Mouse (Mus musculus) spleen, postnatal 10 days (tissue): ENCODE measurements at regions not wholly inside any gene's neighbourhood (a gene's known extent, or its start where the extent isn't known, plus 50 kb on each side); places are given as distances from the start of the nearest gene placed in this dataset.
"Not testable (repeated sequence)": the region's sequence is repeated elsewhere in the genome, so short reads cannot be mapped to it uniquely, and the experiment has no call there.

Experiments
- DNase-seq, 2 experiments: peaks; one replicate each; pipeline ENCODE4 v3.0.0; 2021 to 2022; ENCODE audit warnings: low spot score in 2 of 2

DNA sequence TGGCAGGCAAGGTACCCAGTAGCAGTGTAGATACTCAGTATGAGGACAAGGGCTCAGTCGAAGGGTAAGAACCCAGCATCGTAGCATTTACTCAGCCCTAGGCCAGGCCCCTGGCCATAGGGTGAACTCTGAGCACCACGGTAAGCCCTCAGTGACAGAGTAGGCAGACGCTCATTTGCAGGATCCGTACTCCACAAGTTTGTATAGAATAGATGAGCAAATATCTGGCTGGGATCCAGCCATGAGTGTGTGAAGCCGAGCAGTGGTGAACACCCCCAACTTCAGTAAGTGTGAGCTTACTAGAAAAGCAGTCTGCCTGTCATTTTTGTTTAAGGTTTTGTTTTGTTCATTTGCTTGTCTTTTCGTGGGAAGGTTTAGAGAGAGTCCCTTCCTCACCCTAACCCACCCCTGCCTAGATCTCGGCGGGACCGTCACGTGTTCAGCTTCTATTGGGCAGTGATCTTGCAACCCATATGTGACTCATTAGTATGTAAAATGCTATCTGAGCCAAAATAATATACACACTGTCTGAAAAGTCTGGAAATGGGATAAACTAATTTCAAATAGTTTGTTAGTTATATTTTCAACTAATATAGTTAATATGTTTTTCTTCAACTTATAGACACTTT lies 76.3 kb downstream of the Gm5447 start:
- no peak for DNase-seq

DNA sequence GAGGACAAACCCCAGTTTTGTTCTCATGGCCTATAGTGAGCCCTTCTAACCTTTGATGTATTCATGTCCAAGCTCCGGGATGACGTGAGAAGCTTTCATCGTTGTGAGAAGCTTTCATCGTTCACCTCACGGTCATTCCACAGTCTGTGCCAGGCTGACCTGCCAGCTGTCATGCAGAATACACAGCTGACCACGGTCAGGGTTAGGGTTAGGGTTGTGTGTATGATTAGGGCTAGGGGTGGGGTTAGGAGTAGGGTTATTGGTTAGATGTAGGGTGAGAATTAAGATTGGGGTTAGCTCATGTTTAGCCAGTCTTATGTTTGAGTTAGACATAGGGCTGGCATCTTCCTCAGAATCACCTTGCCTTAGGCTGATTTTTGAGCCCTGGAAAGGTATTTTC lies 77.6 kb downstream of the Gm5447 start:
- DNase-seq = not testable (repeated sequence)

DNA sequence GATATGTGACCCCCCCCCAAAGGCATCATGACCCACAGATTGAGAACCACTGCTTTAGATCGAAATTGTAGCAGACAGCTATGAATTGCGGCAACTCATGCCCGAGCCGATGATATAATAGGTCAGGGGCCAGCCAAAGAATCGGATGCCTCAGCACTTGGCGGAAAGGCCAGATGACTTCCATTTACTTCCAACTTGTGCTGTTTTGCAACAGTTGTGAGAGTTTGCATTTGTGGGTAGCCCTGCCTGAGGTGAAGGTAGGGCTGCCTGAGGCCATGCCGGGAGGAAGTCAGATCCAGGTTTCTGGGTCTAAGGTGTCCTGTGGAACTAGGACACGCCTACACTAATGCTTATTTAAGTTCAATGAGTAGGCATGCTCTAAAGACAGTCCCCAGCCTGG lies 80.4 kb downstream of the Gm5447 start:
- no peak for DNase-seq

DNA sequence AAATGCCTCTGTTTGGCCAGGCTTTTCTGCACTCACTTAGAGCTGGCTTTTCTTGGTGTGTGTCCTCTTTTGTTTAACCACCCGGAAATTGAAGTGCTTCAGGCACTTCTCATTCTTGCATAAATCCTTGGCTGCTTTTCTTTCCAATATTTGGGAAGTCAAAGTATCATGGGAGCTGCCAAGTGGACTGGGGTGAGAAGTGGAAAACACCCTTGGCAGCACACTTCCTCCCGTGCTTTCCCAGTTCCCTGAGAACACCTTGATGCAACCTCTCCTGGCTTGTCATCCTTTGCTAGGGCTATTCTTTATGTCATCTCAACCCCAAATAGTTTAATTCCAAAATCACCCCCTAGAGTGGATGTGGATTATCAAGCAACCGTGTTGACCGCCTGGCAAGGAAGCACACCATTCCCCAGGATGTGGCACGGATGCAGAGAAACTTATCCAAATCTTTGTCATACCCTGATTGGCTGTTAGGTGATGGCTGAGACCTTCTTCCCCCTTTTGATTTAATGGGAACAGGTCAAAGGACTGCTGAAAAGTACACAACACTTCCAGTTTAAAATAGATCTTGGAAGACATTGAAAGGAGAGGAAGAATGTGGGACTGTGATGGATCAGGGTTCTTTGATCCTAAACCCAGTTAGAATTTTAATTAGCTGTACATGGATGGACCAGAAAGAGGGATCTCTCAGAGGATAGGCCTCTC lies 81.5 kb downstream of the Gm5447 start:
- no peak for DNase-seq

DNA sequence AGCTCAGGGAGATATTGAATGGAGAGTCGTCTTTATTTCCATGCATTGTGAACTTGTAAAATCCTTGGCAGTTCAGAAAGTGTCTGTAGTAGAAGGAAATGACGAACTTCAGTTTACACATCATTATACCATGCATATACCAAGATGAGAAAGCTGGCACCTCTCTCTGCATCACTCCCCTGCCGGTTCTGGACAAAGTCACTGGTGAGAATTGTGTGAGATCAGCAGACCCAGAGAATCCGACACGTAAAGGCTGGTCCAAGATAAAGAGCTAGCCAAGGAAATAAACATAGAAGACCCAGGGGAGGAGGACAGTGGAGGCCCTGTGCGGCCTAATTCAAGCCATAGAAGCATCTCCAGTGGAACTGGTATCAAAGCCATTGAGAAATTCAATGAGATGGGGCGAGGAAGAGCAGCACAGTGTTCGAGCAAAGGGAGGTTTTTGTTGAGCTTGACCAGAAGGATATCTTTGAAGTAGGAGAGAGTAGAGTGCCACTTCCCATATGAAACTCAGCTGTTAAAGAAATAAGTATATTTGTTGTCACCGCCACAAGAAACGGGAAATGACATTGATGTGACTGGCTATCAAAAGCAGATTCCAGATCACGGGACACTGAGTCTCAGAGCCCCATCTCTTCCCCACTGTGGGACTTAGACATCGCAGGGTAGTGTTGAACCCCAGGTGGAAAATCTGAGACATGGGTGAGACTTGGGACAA lies 82.3 kb downstream of the Gm5447 start:
- DNase-seq = no peak

DNA sequence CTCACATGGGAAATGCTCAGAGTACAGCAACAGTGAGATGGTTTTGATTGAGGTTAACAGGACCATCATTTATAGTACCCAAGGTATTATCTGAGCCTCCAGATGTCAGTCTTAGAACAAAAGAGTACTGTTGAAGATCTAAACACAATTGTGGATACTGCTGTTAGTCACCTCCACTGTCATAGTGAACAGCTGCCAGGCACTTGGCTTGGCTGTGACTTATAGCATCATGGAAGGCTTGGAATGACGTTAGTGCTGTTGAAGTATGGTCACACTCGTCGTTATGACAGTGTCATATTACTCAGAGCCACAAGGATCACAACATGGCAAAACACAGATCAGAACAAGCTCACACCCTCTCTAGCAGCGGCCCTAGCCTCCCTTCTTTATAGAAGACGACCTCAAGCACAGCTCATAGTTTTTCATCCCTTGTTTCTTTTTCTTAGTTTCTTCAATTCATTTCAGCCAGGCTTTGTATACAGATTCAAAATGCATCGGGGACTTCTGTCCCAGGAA lies 87.0 kb downstream of the Gm5447 start:
- no peak for DNase-seq

DNA sequence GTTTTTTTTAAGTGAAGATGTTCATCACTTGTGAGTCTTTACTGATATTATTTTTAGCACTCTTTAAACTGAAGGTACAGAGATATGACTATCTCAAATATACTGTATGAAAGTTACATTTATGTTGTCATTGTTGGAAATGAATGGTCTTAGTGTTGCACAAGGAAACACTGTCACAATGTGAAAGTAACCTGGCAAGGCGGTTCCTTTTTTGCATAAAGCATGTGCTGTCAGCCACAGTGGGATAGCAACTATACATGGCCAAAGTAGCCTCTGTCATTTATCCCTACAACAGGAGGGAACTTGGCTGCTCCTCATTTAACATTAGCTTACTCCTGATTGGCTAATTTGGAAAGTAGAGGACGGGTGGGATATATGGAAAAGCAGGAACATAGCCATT lies 94.3 kb downstream of the Gm5447 start:
- DNase-seq = no peak

DNA sequence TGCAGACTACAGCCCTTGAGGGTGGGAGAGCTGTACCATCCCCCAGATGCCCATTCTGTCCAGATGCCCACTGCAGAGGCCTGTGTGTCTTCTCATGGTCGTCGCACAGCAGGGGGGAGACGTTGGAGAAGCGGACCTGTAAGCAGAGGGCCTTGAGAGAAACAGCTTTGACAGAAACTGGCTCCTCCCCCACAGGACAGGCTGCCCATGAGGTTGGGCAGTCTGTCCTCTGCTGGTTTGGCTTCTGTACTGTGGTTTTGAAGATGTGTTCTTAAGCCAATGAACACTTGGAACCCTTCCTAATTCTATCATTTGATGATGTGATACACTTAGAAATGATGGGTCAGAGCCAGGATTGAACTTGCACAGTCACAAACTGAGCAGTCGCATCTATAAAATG lies 102.5 kb downstream of the Gm5447 start:
- no peak for DNase-seq

DNA sequence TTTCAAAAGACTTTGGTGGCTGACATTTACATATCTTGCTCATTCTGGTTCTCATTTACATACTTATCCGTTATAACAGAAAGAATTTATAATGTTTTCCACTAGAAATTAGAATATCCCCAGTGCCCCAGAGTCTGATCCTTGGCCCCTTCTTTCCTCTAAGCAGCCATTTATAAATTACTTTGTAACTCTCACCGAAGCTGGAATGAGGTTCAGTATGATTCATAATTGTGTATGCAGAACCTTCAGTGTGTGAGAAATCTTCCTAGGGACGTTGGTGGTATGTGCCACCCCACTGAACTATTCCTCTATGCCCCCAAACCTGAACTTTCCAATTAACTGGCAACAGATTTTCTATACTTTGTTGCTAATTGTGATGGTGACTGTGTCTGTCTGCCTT lies 104.7 kb downstream of the Gm5447 start:
- no peak for DNase-seq

DNA sequence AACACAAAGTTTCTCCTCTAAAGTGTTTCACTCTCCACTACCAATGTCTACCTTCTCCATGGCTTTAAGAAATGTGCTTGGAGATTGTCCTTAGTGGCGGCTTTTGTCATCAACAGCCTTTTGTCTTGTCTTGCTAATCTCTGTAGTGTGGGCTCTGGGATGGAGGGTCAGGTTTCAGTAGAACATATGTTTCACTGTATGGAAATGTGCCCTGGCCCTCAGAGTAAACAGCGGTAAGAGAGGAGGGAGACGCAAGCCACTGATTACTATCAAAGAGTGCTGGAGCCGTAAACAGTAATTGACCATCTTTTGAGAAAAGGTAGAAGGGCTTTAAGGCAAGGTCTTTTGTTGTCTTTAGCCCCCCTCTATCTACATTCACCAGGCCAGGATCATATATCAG lies 106.2 kb downstream of the Gm5447 start:
- DNase-seq = no peak

DNA sequence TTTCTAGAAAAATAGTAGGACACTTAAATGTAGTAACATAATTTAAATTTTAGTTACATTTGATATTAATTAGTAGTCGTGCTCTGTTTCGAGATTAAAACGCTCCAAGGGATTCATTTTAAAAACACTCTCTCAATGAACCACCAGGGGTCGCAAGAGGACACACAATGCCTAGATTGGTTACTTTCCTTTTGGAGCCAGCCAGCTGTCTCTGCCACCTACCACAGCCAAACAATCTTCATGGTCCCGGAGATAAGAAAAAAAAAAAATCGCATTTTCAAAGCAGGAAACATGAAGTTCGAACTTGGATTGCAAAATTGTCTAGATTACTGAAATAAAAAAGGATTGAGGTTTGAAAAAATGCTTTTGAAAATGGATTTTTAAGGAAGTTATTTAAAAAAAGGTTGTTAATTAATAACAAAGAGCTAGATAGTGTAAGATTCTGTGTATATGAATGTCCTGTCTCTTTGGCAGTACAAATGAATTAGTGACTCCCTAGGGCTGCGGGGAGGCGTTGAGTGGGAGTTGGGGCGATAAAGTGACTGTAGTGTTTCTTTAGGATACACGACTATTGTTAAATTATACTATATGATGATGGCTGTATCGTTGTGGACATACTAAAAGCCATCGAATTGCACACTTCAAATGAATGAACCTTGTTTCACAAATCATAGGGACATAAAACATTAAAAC lies 108.6 kb downstream of the Gm5447 start:
- DNase-seq = peak in 1 of 2 experiments; percentile 57

DNA sequence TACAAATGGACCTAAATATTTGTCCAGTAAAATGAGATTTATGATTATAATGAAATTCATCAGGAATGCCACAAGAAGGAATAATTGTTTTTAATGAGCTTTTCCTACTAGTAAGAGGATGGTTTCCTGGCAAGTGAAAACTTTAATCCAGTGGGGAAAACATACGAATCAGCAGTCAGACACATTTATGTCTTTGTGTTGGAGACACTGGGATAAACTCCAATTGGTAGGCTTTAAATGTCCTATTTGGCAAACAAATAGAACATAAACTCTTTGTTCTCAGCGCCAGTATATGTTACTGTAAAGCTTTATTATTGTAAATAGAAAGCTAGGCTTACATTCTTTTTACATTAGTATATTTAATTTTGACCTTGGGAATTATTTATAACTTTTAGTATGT lies 127.0 kb downstream of the Gm5447 start:
- DNase-seq = no peak

DNA sequence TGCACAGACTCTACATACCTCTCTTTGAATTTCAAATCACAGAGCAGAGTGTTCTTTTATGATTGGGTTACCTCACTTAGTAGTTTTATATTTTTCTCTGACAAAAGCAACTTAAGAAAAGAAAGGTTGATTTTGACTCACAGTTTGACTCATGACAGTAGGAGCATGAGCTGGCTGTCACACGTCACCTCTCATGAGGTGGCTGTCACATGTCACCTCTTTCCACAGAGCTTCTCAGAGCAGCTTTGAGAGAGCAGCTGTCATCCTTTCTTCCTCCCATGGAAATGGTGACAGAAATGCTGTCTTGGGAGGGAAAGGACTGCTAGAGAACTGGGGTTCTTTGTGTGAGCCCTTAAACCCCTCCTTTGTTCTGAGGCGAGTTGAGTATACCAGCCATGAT lies 133.4 kb downstream of the Gm5447 start:
- DNase-seq = no peak

DNA sequence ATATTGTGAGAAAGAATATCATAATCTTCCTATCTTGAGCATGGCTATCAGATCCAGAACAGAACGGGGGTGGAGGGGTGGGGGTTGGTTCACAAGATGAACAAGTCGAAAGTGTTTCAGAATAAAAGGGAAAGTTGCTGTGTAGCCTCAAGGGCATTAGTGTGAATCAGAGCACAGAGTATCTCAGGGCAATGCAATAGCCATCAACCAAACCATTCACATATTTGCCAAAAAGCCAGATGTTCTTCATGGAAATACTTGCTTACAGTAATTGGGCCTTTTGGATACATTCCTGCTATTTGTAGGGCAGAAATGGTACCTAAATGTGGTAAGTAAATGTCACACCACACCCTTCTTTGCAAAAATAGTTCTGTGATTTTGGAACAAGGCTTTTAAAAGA lies 135.2 kb downstream of the Gm5447 start:
- DNase-seq = no peak

DNA sequence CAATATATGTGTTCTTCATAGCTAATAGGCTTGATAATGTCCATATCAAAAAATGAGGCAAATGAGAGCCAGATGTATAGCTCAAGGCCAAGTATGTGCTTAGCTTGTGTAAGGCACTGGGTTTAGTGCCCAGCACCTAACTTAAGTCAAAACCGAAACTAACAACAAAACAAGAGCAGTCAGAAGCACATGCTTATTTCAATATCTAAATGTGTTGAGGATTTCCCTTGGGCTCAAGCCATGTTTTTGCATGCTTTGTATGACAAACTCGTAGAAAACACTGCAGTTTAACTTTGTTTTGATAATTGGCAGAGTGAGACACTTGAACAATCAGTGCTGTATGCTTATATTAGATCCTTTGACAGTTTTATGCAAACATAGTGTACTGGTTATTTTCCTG lies 148.7 kb downstream of the Gm5447 start:
- DNase-seq = no peak

DNA sequence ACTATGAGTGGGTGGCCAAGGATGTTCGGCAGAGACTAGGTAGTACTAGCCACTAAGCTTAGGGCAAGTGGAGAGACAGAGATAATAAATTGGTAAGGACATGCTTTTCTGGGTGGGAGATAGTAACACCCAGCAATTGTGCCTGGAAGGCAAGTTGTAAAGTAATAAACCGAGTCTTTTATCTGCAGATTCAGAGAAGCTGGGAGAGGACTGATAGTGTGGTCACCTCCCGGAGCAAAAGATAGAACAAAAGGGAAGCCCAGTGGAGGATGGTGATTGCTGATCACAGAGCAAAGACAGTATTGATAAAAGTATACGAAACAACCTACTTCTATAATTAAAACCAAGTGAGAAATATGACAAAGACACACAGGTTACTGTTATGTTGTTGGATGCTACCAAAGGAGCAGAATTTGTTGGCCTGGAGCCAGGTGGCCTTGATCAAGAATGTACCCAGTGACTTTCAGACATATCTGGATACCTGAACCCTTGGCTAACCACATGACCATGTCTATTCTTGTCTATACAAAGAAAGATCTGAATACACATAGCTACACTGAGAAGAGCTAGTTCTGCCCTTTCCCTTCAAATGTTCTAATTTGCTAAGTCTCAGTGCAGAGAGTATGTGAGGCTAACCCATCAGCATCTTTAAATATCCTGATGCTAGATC lies 150.7 kb downstream of the Gm5447 start:
- DNase-seq = no peak

DNA sequence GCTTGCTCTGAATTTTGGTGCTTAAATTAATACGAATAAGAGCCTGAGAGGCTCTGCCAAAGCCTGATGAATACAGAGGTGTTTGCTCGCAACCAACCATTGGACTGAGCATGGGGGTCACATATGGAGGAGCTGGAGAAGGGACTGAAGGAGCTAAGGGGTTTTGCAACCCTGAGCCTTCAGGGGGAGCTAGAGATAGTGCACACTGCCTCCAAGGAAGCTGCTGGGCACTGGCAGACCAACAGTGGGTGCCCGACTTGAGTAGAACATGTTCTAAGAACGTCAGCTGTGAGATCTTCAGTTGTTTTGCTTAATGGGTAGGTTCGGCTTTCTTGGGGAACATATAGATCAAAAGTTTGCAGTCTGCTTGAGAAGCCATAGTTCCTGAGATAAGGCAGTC lies 158.5 kb downstream of the Gm5447 start:
- peak in 1 of 2 experiments; percentile 12 for DNase-seq

DNA sequence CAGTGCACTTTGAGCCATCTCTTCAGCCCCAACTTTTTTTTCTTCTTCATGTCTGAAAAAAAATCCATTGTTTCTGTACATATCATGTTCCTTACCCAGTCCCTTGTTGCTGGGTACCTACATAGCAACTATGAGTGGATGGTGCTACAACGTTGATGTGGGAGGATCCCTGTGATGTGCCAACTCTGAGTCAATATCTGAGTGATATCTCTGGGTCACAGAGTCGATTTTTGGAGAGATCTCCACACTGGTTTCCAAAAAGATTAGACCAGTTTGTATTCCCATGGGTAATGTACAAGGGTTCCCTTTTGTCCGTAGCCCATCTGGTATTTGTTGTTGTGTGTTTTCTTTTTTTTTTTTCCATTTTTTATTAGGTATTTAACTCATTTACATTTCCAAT lies 165.7 kb downstream of the Gm5447 start:
- no peak for DNase-seq

DNA sequence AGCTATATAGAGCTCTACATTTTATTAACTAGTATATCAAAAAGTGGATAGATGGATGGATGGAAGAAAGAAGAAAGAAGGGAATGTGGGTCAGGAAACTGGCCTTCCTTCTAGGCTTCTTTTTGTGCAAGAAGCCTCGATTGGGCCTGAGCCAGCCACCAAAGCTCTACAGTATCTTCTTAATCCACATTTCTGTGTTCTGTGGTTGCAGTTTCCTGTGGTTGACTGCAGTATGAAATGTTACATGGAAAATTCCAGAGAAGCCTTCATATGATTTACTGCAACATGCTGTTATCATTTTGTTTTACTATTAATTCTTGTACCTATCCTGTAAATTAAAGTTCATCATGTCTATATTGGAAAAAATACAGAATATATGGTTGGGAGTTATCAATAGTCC lies 173.3 kb downstream of the Gm5447 start:
- DNase-seq = no peak

DNA sequence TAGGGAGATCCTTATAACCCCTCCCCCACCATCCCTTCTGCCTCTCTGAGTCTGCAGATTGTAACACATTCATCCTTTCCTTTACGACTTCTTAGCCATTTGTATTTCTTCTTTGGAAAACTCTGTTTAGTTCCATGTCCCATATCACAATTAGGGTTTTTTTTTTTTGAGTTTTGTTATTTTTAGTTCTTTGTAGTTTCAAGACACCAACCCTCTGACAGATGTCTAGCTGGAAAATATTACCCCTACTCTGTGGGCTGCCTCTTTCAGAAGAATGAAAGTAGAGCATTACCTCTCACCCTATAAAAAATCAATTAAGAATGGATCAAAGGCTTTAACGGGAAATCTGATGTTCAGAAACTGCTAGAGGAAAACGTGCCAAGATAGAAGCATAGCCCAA lies 180.1 kb downstream of the Gm5447 start:
- DNase-seq = no peak

DNA sequence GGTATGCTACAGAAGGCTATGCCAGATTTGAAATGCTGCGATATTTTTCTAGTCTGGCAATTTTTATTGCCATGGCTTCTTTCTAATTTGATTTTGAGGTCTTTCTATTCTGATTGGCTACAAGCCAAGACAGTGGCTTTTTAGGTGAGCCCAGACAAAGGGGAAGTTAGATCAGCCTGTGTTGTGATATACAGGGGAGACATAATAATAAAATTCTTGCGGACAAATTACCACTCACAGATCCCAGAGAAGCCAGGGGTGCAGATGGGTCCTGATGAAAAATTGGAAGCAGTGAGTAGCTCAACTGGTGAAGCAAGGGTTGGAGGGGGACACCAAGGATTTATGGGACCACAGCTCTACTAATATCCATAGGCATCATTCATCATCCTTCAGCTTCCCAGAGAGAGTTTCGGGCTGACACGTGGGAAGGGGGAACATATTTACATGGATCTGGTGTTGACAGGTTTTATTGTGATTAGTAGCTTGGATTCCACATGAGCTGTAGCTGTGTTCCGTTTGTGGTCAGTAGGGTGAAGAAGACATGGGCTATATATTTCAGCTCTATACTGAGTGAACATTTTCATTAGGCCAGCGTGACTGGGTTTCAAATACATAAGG lies 190.0 kb downstream of the Gm5447 start:
- DNase-seq = no peak
